Mouse (Mus musculus): ENCODE results near the gene Gm47985. TPM values are rescaled to one million over a fixed set of nuclear protein-coding genes. Genes with fewer than 3 reads are reported as not detected.

The Gm47985 gene
- polyA plus RNA-seq, 1 experiment from 2014 or later, result 0.14 TPM

DNA sequence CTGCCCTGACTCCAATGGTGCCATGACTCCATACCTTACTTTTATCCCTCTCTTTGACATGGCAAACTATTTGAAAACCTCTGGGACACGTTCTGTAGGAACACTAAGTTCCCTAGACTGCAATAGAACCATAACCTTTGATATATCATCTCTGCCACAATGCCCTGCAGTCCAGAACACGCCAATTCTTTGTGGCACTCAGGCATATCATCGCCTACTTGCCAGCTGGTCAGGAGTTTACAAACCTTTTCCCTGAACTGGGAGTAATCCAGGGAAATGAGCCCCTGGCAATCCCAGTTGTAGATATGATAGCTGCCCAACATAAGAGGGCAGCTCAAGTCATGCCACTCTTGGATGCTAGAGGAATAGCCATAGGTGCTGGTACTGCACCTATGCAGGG is 50.0 kb downstream of the Gm47985 start:
- Histone ChIP-seq H3K9me3 (no peaks in the 10 kb centered on the region), H3K9ac (no peak overlapping the region), H3K27me3 (no peaks in the 10 kb centered on the region), H3K4me1 (replicated peaks) (0 out of 2 replicates have a peak, but pooled peaks cover 9% of the 10 kb centered on the region), H3K4me2 (no peak overlapping the region), H3K27ac (replicated peaks) (no peak overlapping the region), H3K4me3 (no peak overlapping the region), H3K36me3 (no peaks in the 10 kb centered on the region)
- ATAC-seq (ENCODE audit: low read depth), result no peak
- WGBS, result 78% methylated on average over 3 of the region's 3 CpGs

DNA sequence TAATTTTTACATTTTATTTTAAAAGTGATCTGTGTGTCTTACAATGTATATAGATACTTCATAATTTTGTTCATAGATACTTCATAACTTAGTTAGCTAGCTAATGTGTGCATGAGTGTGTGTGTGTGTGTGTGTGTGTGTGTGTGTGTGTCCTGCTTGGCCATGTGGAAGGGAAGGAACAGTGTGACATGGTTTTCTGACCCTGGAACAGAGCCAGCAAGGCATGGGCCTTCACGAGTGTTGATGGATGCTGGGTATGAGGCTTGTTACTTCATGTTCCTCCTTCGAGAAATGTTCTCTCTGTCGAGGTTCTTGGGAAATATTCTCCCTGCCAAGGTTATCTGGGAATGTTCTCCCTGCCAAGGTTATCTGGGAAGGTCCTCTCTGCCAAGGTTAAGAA is 51.4 kb downstream of the Gm47985 start:
- no peak overlapping the region for H3K9ac ChIP-seq
- no peak overlapping the region for H3K4me2 ChIP-seq
- H3K9me3 ChIP-seq, result no peaks in the 10 kb centered on the region
- H3K27ac ChIP-seq (replicated peaks), result no peak overlapping the region
- H3K36me3 ChIP-seq, result no peaks in the 10 kb centered on the region
- 0 out of 2 replicates have a peak, but pooled peaks cover 9% of the 10 kb centered on the region for H3K4me1 ChIP-seq (replicated peaks)
- H3K27me3 ChIP-seq, result no peaks in the 10 kb centered on the region
- no peak overlapping the region for H3K4me3 ChIP-seq
- 92% methylated on average over 3 of the region's 3 CpGs for WGBS
- ATAC-seq (ENCODE audit: low read depth), result no peak

Other genes with a start within 250 kb of the Gm47985 start
- gene Hmcn1, start 189.1 kb upstream of the Gm47985 start, polyA plus RNA-seq (2015; fragmentation: Nextera tagmentation; extraction: Ambion mirVana), result 2.5 and 4.7 TPM in 2 replicates
- not detected in 2 replicates for gene Gm8947, start 9.8 kb downstream of the Gm47985 start, polyA plus RNA-seq (2015; fragmentation: Nextera tagmentation; extraction: Ambion mirVana)
- not detected in 2 replicates for gene Gm47995, start 15.9 kb downstream of the Gm47985 start, polyA plus RNA-seq (2015; fragmentation: Nextera tagmentation; extraction: Ambion mirVana)
- gene 3110040M04Rik, start 21.6 kb downstream of the Gm47985 start, polyA plus RNA-seq (2015; fragmentation: Nextera tagmentation; extraction: Ambion mirVana), result not detected in 2 replicates
- gene Gm47996, start 27.6 kb downstream of the Gm47985 start, polyA plus RNA-seq (2015; fragmentation: Nextera tagmentation; extraction: Ambion mirVana), result not detected in 2 replicates
- gene Ivns1abp, start 161.9 kb downstream of the Gm47985 start, polyA plus RNA-seq (2015; fragmentation: Nextera tagmentation; extraction: Ambion mirVana), result 248 and 284 TPM in 2 replicates
- gene Swt1, start 245.9 kb downstream of the Gm47985 start, polyA plus RNA-seq (2015; fragmentation: Nextera tagmentation; extraction: Ambion mirVana), result 15.5 and 20.2 TPM in 2 replicates
- gene Trmt1l, start 246.0 kb downstream of the Gm47985 start, polyA plus RNA-seq (2015; fragmentation: Nextera tagmentation; extraction: Ambion mirVana), result 56.2 TPM in 2 replicates